Mouse (Mus musculus): ENCODE results near the gene Aifm2.

Aifm2 gene

GRCm38 (mm10) chr10:61714771-61715461 is at the start of gene Aifm2:
Gene Aifm2 (plus strand): TSS chr10:61715263.
- DNase-seq (ENCODE audit: low read depth, low spot score), result peak; percentile 86

- DNase-seq (ENCODE audit: low read depth, low spot score), result no peak
Observed at GRCm38 (mm10) chr10:61665651-61666050, 49.4 kb upstream of the Aifm2 start.

- DNase-seq (ENCODE audit: low read depth, low spot score), result no peak
Observed at GRCm38 (mm10) chr10:61669289-61669688, 45.8 kb upstream of the Aifm2 start.

- DNase-seq (ENCODE audit: low read depth, low spot score), result peak; percentile 29
Observed at GRCm38 (mm10) chr10:61669896-61670295, 45.2 kb upstream of the Aifm2 start.

GRCm38 (mm10) chr10:61670758-61671157 is 44.3 kb upstream of the Aifm2 start:
- DNase-seq (ENCODE audit: low read depth, low spot score), result peak; percentile 35

- no peak for DNase-seq (ENCODE audit: low read depth, low spot score)
Observed at GRCm38 (mm10) chr10:61675935-61676334, 39.1 kb upstream of the Aifm2 start.

GRCm38 (mm10) chr10:61679545-61679944 is 35.5 kb upstream of the Aifm2 start:
- DNase-seq (ENCODE audit: low read depth, low spot score), result no peak

- peak; percentile 99 for DNase-seq (ENCODE audit: low read depth, low spot score)
Observed at GRCm38 (mm10) chr10:61680015-61680913, 34.8 kb upstream of the Aifm2 start, which contains the start of gene Sar1a. Gene Sar1a (plus strand): TSS chr10:61680299.

- no peak for DNase-seq (ENCODE audit: low read depth, low spot score)
Observed at GRCm38 (mm10) chr10:61689405-61689804, 25.7 kb upstream of the Aifm2 start.

GRCm38 (mm10) chr10:61693563-61693962 is 21.5 kb upstream of the Aifm2 start:
- no peak for DNase-seq (ENCODE audit: low read depth, low spot score)

- peak; percentile 99 for DNase-seq (ENCODE audit: low read depth, low spot score)
Observed at GRCm38 (mm10) chr10:61694870-61695670, 20.0 kb upstream of the Aifm2 start, which contains the start of gene Tysnd1. Gene Tysnd1 (plus strand): TSS chr10:61695514.

- DNase-seq (ENCODE audit: low read depth, low spot score), result peak; percentile 42
Observed at GRCm38 (mm10) chr10:61695703-61696559, 19.1 kb upstream of the Aifm2 start.

GRCm38 (mm10) chr10:61696560-61696823 is 18.6 kb upstream of the Aifm2 start:
- no peak for DNase-seq (ENCODE audit: low read depth, low spot score)

GRCm38 (mm10) chr10:61697028-61697427 is 18.0 kb upstream of the Aifm2 start:
- DNase-seq (ENCODE audit: low read depth, low spot score), result no peak

GRCm38 (mm10) chr10:61704663-61705062 is 10.4 kb upstream of the Aifm2 start:
- DNase-seq (ENCODE audit: low read depth, low spot score), result no peak

GRCm38 (mm10) chr10:61706412-61707375 is 8.4 kb upstream of the Aifm2 start:
- DNase-seq (ENCODE audit: low read depth, low spot score), result peak; percentile 29

GRCm38 (mm10) chr10:61713601-61714000 is 1.5 kb upstream of the Aifm2 start:
- no peak for DNase-seq (ENCODE audit: low read depth, low spot score)

GRCm38 (mm10) chr10:61714146-61714545 is 917 bp upstream of the Aifm2 start:
- no peak for DNase-seq (ENCODE audit: low read depth, low spot score)

- DNase-seq (ENCODE audit: low read depth, low spot score), result no peak
Observed at GRCm38 (mm10) chr10:61715462-61715837, 387 bp downstream of the Aifm2 start.

All from ZHBTc4 (cell line).